Mouse (Mus musculus) embryo, embryonic 11.5 days (tissue): ENCODE measurements at regions not wholly inside any gene's neighbourhood (a gene's known extent, or its start where the extent isn't known, plus 50 kb on each side); places are given as distances from the start of the nearest gene placed in this dataset.

ENCODE experiments used
- DNase-seq: peaks from one replicate; pipeline ENCODE4 v3.0.0-alpha.2; 2012; ENCODE audit warnings: low read depth, low spot score

DNA sequence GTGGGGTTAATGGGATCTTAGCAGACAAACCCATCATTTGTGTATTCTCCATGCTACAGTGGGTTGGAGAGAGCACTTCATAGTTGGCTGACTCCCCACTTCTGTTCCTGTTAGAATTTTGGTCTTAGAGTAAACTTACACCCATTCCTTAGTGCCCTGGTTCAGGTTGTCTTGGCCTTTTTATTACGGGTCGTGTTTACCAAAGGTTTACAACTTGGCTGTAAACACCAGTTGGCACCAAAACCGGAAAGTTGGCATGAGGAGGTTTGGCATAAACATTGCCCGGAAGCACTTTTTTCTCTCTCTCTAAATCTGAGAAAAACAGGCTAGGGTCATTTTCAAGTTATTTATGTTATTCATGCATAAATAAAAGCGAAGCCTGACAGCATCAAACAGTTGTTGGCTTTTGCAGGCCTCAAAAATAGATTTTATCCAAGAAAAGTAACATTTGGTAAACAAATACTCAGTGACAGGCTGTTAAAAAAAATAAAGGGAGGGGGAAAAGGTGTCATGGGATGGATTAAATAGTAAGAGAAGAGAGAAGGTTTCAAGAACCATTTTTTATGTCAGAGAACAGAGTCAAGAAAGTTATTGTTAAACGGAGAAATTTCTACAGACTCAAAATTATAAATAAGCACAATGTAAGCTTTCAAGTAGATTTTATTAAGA lies 148.0 kb upstream of the Klf6 start:
- DNase-seq, result no peak

DNA sequence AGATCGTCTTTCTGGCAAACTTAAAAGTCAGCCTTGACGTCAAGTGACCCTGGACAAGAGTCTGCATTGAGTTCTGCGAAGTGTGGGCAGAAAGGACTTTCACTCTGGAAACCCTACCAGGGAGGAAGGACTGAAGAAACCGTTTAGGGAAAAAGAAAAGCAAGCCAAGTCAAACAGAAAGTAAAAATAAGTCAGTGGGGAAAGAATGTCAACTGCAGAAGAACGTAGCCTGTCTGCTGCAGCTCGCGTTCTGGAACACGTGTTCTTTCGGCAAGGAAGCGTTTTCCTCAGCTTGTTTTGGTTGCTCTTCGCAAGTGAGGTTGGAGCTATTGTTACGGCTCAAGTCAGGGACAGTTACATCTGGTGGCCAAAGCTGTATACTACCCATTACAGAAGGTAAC lies 147.1 kb upstream of the Klf6 start:
- DNase-seq, result no peak

DNA sequence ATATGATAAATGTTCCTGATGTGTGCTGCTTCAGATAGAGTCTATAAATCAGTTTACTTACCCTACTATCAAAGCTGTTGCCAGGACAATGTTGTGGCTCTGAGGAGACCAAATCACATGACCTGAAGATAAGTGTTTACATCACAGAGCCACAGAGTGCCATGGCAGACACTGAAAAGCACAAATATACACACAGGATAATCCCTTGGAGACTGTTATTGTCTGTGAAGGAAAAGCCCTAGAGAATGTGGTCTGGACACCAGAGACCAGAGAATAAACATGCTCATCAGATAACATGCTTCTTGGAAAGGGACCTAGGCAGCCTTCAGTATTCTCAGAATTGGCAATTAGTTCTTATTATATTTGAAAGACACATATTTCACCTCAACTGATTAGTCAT lies 146.5 kb upstream of the Klf6 start:
- DNase-seq, result no peak

DNA sequence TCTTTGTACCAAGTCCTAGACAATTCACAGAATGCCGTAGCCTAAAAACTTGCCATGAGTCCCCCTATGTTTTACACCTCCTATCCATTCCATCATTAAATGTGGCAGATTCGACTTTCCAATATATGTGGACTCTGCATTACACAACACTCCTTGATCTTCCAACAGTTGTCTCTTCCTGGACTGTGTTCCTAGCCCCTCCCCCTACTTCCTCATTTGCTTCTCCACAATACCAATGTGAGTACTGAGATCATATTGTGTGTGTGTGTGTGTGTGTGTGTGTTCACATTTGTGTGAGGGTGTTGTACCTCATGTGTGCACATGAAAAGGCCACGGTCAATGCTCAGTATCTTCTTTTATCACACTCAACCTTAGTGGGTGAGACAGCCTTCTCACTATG lies 144.5 kb upstream of the Klf6 start:
- no peak for DNase-seq

DNA sequence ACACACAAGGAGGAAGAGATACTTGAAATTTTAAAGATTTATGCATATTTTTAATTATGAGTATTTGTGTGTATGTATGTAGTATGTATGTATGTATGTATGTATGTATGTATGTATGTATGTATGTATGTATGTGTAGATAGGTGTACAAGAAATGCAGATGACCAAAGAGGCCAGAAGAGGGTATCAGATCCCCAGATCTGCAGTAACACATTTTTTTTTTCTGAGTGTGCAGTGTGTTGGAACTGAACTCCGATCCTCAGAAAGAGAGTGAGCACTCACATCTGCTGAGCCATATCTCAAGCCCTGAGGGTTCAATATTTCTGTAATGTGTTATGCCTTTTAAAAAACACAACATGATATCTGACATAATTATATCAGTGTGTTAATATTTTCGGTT lies 138.0 kb upstream of the Klf6 start:
- no peak for DNase-seq

DNA sequence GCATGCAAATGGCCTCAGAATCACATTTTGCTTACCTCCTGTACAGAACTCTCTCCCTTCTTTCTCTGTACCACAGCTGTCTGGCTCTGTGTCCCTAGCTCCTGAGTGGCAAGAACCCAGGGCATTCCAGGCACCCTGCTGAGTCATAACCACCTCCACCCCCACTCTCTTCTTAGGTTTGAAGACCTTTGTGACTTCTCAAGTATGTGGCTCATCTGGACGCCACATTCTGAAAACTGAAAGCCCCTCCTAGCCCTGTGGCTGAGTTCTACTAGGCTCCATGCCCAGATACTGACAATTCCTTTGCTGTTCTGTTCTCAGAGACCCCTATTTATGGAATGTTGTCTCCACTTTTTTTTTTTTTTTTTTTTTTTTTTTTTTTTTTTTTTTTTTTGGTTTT lies 136.9 kb upstream of the Klf6 start:
- DNase-seq, result peak; percentile 13

DNA sequence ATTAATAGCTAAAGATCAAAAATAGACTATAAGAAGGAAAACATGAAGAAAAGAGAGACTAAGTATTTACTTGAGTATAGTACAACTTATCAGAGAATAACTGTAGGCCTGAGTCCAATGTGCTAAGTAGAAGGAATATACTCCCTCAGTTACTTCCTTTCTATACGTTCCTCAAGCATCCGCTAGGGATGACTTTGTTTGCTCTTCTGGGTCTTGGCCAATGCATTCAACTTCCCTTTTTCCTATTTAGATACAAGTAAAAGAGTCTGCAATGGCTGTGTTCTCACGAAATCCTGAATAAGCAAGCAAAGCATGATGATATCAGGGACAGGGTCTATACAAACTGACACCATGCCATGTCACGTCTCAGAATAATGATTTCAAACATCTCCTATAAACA lies 135.3 kb upstream of the Klf6 start:
- no peak for DNase-seq

DNA sequence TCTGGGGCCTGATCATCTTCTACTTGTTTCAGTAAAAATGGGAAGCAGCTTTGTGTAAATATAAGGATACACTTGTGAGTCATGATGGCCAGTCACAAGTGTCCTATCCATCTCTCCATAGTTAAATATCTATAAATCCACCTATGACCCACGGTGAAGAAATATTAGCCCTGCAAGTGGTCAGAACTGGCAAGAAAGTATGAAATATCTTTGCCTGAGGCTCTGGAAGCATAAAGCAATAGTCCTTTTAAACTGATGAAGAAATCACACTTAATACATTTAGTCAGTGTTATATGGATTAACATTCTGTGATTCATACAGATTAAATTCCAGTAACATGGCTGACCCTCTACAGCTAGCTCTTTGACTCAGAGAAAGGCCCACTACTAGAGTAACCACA lies 134.8 kb upstream of the Klf6 start:
- no peak for DNase-seq

DNA sequence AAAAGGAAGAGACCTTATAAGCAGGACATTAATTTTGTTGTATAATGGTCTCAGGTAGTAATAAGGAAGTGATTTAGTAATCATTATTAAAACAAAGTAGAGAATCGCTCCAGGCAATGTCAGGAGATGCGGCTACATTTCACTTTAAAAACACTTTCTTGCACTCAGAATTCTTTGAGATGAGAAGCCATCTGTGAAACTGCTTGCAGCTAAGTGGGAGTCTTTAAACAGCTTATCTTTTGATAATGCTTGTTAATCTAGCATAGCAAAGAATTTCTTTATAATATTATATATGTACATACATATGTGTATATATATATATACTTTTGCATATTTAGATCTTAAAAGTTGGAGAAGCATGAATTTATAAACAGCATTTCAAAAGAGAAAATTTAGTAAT lies 133.1 kb upstream of the Klf6 start:
- DNase-seq, result no peak

DNA sequence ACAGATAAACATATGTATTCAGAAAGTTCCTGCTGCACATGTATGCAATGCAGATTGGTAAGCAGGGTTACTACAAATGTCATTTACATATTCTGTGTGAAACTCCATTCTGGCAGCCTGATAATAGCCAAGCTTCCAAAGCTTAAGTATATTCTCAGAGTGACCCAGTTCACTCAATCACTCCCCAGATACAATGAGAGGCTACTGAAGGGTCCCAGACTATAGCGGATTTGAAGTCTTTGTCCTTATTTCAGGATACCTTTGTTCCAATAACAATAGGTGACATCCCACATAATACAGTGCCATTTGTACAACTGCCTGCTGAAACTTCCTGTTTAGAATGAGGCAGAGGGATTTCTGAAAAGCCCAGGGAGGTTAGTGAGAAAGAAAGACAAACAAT lies 132.5 kb upstream of the Klf6 start:
- no peak for DNase-seq

DNA sequence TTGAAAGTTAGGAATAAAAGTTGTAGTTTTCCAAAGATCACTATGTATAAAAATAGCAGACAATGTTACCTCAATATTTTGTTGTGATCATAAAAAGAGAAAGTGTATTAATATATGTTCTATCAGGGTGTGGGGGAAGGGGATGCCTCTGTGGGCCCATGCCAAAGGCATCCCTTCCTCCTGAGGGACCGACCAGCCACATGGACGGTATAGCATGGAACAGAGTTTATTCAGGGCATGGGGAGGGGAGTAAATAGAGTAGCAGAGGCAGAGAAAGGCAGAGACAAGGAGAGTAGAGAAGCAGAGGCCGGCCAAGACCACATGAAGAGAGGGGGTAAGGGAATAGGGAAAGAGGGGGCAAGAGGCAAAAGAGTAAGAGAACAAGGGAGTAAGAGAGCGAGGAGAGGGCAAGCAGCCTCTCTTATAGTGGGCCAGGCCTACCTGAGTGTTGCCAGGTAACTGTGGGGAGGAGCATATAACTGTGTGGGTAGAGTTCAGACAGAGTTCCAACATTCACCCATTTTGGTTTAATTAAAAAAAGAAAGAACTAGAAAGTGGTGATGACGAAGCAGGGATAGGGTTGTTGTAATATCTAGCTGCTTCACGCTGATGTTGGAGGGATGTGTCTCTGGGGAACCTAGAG lies 131.7 kb upstream of the Klf6 start:
- no peak for DNase-seq

DNA sequence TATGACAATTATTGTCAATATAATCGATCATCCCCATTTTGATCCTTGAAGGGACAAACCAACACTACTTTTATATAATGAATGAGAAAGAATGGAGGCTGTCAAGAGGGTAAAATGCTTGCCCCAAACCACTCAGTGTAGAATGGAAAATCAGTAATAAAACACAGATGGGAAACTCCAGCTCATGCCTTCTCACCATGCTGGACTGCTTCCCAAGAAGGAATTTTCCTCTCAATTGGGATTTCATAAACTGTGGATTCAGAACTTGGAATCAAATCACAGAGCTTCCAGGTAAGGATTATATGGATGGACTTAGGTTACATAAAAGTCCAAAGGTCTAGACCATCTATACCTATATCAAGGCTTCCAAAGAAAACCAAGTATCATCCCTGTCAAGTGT lies 129.1 kb upstream of the Klf6 start:
- DNase-seq, result no peak

DNA sequence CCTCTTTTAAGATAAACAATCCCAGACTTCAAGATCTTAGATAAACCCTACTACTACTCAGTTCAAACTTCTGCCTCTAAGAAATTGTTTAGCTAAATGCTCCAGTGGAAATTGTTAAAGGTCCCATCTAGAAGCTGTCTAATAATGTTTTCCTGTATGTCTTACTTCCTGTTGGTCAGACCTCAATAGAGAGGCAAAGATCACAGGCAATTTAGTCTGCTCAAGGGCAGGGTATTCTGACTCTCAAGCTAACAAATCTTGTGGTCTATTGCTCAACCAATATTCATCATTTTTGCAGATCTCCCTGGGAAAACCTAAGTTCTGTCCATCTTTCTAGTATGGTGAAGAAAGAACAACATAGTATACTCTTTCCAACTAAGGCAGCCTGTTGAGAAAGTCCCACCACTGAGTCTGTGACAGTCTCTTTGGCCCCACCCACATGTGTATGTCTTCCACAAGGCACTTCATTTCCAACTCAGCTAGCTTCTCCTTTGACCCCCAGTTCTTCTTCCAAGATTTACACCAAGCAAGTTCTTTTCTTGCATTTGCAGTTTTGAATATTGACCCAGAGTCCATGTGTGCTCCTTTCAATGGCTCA lies 126.2 kb upstream of the Klf6 start:
- DNase-seq, result no peak

DNA sequence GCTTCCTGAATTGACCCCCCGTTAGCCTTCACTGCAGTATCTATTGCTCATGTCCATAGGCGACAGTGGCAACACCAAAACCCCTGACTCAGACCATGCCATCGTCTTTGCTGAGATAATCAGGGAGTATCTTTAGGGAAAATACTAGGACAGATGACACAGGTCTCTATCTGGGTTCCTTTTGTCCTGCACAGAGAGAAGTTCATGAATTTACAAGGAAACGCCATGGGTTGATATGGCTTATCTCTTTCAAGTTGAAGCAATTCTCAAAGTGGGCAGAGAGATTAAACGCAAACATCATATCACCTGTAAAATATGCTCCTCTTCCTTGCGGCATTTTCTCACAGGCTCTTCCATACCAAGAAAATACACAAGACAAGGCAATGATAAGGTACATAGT lies 124.8 kb upstream of the Klf6 start:
- no peak for DNase-seq

DNA sequence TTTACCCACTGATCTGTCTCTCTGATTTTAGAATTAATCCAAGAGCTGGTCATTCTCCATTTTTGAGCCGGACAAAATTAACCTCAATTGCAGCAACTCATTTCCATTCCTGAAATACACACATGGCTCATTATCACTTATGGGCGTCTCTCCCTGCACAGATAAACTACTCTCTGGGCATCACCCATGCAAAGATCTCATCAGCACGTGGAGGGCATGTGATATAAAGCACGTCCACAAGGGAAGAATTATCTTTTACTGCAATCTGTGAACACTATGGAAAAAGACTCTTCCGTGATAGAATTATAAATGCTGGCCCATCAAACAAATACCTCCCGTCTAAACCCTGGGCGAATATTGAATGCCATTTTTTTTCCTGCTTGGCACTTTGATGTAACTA lies 124.1 kb upstream of the Klf6 start:
- no peak for DNase-seq

DNA sequence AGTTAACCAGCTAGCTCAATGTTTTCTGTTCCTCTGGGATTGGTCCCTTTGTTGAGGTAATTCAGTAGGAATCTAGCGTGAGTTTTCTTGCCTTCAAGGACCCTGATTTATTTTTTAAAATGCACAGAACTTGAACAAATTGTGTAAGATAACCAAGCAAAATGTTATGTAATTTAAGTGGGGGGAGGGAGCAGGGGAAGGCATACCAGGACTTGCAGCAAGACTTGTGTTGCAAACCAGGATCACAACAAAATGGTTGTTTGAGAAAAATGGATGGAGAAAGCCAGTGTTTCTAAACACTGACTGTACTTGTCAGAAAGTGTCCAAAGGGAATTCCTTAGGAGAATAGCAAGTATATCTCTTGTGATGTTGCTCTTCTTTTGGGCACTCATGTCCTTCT lies 120.5 kb upstream of the Klf6 start:
- no peak for DNase-seq

DNA sequence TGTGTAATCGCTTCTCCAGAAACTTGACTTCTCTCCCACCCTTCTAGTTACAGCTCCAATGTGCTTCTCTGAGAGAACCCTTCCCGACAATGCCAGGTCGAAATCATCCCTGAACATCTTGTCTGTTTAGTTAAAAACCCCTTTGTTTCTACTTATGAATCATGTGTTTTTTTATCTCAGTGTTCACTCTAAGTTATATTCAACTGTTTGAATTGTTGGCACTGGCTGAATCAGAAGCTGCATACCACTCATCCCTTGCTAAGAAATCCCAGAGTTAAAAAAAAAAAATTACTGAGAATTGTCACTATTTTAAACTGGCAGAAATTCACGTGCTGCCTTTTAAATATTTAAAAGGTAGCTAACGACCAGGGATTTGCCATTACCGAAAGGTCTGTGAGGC lies 116.3 kb upstream of the Klf6 start:
- DNase-seq, result no peak

DNA sequence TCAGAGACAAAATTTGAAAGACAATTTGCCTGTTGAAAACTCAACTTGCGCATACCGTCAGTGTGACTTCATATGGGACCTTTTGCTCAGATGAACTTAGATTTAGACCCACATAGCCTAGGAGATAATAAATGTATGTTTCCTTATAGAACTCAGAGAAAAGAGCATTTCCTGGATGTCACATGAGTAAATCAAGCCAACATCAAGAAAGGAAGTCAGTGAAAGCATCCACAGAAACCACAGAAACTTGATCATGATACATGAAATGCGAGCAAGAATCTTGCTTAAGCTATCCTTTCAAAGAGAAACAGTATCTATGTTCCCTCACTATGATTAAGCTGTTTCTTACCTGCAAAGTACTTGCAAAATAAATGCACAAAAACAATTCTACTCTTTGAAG lies 104.1 kb upstream of the Klf6 start:
- no peak for DNase-seq

DNA sequence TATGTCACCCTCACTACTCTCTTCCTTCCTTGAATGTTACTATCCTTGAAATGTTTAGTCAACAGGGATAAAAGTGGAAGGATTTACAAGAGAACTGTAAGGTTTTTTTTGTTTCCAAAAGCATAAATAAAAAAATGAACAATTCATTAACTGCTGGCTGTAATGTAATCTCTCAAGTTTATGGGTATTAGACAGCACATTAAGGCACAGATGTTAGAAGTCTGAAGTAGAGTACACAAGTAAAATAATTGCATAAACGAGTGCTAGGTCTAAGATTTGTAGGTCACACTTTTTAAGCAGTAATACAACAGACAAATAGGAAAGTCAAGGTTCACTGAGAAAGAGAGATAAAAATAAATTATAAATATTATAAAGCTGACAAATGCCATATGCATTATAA lies 103.3 kb upstream of the Klf6 start:
- DNase-seq, result no peak

DNA sequence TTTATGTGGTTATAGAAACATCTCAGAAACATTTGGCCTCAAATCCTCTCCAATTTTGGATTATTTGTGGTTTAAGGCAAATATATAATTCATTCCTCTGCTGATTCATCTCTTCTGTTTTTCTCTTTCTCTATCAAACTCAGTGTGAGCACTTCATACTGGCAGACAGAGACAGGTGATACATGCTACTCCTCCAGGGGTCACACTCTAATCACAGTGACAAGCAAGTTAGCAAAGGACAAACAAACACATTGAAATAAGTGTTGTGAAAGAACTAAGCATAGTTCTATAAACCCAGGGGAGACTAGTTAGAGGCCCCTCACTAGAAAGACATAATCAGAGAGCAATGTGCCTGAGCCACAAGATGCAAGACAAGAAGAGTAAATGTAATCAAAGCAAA lies 101.3 kb upstream of the Klf6 start:
- no peak for DNase-seq

DNA sequence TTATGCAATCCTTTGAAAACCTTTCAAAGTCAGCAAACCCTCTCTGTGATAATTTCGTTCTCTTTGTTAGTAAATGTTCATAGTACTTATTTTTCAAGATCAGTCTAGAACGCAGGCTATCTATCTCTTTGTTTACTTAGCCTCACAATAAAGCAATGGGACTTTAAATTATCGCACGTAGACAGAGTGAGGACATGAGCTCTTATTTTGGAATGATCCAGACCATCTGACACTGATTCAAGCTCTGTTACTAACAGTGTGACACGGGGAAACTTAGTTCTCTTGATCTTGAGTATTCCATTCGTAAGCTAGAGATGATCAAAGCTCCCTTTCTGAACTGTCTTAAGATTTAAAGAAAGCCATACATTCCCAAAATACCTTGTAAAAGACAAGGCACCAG lies 94.9 kb upstream of the Klf6 start:
- DNase-seq, result no peak

DNA sequence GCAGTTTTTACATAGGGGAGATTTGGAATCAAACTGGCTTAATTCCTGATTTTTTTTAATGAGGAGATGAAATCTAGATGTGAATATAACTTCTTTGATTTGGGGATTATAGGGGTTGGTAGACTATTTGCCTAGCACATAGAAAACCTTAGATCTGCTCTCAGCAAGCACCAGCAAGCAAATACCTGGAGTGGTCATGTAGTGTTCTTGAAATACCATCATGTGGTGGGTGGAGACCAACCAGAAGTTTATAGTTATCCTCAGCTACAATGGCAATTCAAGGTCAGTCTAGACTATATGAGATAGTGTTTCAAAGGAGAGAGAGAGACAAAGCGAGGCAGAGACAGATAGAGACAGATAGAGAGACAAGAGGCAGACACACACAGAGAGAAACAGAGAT lies 94.1 kb upstream of the Klf6 start:
- DNase-seq, result no peak

DNA sequence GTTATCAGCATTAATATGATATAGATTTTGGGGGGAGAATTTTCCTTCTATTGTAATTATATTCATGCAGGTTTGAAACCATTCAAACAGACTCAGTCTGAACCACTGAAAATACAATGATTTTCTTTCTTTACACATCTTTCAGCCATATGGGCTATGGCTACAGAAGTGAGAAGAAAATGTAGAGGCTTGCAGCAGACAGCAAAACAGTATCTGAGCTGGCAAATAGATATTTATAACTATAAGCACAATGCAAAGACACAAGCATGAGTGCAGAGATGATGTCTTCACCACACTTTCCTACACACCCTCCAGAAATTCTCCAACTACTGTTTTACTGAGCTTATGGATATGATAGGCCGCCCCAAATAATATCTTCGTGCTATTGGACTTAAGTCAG lies 92.6 kb upstream of the Klf6 start:
- no peak for DNase-seq
